Mouse (Mus musculus): ENCODE measurements around the gene Ing3. TPM values are rescaled to one million over a fixed set of nuclear protein-coding genes. Genes with fewer than 3 reads are reported as not detected.

Gene Ing3
- 10 to 100 TPM; 20.6 to 22.1 TPM for total RNA-seq (2021)
- long read RNA-seq, experiment 1, partial matches to known transcripts = 2 of 3 reads
- long read RNA-seq, experiment 1, other reads (novel, unspliced or antisense) = 0 of 3 reads
- long read RNA-seq, experiment 2, partial matches to known transcripts = 0 of 3 reads
- long read RNA-seq, experiment 2, other reads (novel, unspliced or antisense) = 0 of 3 reads

DNA sequence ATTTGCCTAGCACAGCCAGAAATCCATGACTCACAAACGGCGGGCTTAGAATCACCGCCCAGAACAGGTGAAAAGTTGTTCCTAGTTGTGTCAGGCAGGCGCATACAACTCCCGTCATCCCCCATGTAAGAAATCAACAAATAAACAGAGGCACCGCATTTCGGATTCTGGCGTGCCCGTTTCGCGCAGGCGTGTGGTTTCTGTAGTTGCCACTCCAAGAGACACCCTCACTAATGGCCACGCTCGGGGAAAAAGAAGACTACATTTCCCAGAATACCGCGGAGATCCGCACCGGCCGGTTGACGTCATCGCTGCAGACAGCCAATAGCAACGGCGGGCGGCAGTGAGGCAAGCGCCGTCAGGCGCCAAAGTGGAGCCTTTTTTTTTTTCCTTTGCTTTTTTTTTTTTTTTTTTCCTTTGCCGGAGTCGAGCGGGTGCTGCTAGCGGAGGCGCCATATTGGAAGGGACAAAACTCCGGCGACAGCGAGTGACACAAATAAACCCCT is at the start of gene Ing3:
Gene Ing3, plus strand, starts transcription at position 346 of the 506 bp plus-strand sequence.
- peak; percentile 99 to 100 for DNase-seq (ENCODE audit: low spot score in 2 of 2)
- intact Hi-C loops (cut with DNase I) = loop anchor here (5.0 kb wide), 2 partner anchors 97 to 152 kb away; partner anchors contain the start of gene Tspan12

DNA sequence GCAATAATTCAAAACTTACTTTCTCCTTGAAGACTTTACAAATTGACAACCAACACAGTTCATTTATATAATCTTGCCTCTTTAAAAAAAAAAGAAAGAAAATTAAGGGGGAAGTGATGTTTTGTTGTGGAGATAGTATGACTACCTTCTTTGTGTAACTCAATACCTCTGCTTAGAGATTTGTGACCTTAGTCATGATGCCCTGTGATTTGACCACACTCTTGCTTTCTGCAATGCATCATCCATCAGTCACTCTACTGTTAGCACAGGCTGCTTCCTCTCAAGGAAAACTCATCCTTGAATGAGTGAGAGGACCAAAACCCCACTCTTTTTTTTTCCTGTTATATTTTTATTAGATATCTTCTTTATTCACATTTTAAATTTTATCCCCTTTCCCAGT is 39.7 kb upstream of the Ing3 start:
- DNase-seq (ENCODE audit: low spot score in 2 of 2) = no peak
- intact Hi-C loops (cut with DNase I) = no loop called here

DNA sequence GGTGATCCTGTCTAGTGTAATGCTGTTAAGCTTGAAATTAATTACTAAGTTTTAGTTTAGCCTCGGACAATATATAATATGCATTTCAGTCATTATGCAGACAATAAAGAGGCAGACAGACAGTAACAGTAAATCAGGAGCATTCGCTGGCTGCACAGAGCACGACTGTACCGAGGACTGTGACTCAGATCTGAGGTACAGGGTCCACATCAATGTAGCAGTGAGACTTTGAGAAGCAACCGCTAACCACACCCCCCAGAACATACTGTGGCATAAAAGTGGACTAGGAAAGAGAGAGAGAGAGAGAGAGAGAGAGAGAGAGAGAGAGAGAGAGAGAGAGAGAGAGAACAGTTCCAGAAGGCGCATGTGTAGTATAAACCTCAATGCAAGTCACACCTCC is 38.6 kb upstream of the Ing3 start:
- intact Hi-C loops (cut with DNase I) = no loop called here

DNA sequence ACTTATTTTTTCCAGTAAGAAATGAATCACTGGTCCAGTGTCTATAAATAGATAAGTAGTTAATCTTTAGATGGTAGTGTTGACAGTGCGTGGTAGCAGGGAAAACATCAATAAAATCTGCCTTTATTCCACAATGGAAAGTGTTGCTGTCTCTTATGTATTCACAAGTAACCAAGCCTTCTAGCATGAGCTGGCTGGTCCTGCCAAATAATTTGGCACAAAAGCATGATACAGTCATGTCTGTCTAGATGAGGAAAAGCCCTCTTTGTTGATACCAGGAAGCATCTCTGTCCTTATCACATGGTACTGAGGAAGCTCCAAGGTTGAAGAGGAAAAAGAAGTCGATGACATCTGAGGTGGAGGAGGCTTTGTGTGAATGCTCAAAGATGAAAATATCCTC is 32.8 kb upstream of the Ing3 start:
- no peak for DNase-seq (ENCODE audit: low spot score in 2 of 2)
- intact Hi-C loops (cut with DNase I) = no loop called here

More for the DNA sequence above, 38.6 kb upstream of the Ing3 start:
- no peak for DNase-seq (ENCODE audit: low spot score in 2 of 2)

DNA sequence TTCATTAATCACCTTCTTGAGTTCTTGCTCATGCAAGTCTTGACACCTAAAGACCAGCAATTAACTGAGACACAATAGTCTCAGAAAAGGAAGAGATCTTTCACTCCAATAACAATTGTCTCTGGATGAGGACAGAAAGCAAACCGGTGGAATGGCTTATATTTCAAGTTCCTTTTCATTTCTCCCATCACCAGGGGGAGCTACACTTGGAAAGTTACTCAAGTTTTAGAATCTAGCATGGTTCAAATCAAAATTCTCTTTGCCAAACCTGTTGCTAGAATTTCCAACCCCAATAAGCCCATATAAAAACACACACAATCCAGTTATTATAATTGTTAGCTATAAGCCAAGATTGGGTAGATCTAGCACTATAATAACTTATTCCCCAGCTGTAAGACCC is 25.2 kb upstream of the Ing3 start:
- intact Hi-C loops (cut with DNase I) = no loop called here

DNA sequence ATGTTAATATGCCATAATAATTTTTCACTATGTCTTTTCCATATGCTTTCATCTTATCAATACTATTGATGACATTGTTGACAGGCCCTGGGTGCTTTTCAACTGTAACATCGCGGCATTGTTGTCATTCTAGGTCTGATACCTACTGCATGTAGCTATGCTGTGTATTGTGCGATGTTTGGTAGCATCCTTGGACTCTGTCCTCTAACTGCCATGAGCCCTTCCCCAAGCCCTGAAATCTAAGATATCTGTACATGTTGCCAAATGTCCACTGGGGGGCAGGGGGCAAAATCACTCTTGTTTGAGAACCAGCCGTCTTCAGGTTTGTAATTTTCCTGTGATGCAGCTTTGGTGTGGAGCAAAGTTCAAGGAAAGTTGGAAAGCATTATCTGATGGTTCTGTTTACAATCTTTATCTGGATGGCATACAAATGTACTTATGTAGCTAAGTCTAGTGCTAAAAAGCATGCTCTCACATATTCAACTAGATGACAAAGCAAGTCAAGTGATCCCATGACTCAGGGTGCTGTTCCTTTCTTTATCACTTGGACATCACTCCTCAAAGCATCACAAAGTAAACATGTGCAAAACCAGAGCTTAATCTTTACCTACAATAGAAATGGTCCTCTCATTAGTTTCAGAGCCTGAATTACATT is 11.3 kb upstream of the Ing3 start:
- intact Hi-C loops (cut with DNase I) = no loop called here
- no peak for DNase-seq (ENCODE audit: low spot score in 2 of 2)

More for the DNA sequence above, 25.2 kb upstream of the Ing3 start:
- no peak for DNase-seq (ENCODE audit: low spot score in 2 of 2)

DNA sequence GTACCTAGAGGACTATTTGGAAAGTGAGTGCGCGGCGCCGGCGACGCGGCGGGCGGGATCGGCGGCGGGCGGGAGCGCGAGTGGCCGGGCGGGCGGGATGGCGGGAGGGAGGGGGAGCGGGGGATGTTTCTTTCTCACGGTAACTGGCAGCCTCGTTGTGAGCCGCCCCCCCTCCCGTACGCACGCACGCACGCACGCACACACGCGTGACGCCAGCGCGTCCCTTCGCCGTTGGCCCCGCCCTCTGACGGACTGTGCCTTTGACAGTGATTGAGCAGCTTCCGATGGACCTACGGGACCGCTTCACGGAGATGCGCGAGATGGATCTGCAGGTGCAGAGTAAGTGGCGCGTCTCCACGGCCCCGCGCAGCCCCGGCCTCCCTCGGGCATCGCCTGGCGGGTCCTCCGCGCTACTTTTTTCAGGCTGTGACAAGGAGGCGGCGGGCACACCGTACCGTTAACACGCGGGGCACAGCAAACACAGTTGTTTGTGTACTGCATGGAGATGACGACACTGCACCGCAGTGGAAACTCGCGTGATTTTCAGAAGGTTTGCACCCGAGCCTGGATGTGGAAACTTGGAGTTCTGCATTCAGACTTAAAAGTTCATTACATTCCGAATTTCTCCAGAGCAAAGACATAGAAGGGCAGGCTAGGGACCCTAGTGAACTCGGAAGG is 539 bp downstream of the Ing3 start:
- intact Hi-C loops (cut with DNase I) = loop anchor here (5.0 kb wide), 2 partner anchors 98 to 153 kb away; partner anchors contain the start of gene Tspan12
- DNase-seq (ENCODE audit: low spot score in 2 of 2) = peak; percentile 97 to 98

DNA sequence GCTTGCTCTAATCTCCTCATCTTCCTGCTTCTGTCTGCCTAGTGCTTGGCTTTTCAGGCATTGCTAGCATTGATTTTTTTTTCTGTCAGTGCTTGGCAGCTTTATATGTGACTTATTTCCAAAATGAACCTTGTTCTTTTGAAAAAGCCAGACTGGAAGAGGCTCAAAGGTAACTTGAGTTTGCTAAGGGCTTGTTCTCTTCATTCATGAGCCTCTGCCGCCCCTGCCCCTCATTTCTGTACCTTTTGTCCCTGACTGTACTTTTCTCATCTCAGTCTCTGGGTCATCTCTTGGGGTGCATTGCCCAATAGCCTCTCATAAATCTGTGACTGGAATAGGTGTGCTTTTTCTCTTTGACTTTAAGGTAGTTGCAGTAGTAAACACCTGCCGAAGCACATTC is 1.3 kb downstream of the Ing3 start:
- DNase-seq (ENCODE audit: low spot score in 2 of 2) = no peak
- intact Hi-C loops (cut with DNase I) = no loop called here

DNA sequence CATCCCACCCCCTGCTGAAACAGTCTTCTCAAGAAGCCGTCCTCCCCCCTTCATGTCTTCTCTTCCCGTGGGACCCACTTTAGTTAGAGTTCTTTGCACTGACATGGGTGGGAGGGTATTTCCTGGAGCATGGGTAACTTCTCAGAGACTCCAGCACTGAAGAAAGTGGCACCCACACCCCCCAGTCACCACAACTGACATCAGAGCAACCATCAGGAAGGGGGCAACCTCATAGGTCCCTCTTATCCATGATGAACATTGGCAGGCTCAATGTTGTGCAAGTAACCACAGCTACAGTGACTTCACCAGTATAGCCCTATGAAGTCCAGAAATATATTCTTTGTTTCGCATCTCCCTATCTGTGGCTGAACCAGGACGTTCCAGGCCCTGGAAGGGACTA is 6.1 kb downstream of the Ing3 start:
- intact Hi-C loops (cut with DNase I) = no loop called here
- DNase-seq (ENCODE audit: low spot score in 2 of 2) = no peak

DNA sequence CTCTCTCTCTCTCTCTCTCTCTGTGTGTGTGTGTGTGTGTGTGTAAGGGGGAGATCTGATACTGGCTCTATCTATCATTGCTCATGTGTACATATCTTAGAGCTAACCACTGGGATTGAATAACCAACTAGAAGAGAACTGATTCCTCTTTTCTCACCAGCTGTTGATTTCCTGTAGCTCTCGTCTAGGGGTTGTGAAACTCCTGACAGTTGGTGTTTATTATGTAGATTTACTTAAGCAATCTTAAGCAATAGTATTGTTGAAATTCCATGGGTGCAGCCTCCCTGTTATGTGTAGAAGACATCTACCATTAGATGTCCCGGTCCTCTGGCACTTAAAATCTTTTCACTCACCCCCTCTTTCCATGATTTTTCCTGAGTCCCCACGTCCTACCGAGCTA is 9.6 kb downstream of the Ing3 start:
- intact Hi-C loops (cut with DNase I) = no loop called here
- DNase-seq (ENCODE audit: low spot score in 2 of 2) = no peak

DNA sequence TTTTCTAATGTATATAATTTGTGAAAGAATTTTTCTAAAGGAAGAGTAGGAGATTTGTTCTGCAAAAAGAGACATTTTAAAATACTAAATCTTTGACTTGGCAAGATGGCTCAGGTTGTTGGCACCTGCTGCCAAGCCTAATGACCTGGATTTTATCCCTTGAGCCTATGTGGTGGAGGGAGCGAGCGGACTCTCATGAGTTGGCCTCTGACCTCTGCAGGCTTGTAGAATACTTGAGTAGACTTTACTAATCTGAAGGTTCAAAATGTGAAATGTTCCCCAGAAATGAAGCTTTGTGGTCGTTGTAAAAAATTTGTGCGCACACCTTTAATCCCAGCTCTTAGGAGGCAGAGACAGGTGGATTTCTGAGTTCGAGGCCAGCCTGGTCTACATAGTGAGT is 10.5 kb downstream of the Ing3 start:
- DNase-seq (ENCODE audit: low spot score in 2 of 2) = no peak
- intact Hi-C loops (cut with DNase I) = no loop called here

DNA sequence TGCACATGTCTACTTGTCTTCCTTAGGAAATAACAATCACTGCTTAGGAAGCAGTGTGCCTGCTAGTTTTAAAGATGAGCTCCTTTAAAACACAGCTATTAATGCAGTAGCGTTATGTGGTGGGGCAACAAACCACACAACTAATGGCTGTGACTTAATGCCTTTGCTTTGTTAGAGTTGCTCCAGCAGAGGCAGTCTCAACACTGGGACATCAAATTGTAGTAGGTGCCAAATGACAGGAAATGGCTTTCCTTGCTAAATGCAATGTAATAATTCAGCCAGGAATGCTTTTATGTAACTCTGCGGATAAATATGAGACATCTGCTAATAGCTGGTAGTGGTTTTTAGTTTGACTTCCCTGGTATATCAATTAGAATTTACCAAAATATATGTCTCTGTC is 28.2 kb downstream of the Ing3 start:
- intact Hi-C loops (cut with DNase I) = no loop called here
- DNase-seq (ENCODE audit: low spot score in 2 of 2) = no peak

DNA sequence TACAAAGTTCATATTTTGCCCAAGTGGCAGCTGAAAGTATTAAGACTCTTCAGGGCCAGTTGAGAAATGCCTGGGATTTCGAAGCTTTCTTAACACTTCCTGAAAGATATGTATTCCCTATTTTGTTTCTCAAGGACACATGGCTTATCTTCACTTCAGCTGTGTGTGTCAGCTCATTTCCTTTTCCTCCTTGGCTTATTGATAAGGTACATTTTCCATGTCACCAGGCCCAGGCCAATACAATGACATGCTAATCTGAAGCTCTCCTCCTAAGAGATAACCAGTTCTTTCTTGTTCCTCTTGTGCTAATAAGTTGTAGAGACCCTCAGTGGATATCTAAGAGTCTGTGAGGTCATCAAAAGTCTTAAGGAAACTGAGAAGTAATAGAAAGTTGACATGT is 31.7 kb downstream of the Ing3 start:
- DNase-seq (ENCODE audit: low spot score in 2 of 2) = no peak
- intact Hi-C loops (cut with DNase I) = no loop called here

DNA sequence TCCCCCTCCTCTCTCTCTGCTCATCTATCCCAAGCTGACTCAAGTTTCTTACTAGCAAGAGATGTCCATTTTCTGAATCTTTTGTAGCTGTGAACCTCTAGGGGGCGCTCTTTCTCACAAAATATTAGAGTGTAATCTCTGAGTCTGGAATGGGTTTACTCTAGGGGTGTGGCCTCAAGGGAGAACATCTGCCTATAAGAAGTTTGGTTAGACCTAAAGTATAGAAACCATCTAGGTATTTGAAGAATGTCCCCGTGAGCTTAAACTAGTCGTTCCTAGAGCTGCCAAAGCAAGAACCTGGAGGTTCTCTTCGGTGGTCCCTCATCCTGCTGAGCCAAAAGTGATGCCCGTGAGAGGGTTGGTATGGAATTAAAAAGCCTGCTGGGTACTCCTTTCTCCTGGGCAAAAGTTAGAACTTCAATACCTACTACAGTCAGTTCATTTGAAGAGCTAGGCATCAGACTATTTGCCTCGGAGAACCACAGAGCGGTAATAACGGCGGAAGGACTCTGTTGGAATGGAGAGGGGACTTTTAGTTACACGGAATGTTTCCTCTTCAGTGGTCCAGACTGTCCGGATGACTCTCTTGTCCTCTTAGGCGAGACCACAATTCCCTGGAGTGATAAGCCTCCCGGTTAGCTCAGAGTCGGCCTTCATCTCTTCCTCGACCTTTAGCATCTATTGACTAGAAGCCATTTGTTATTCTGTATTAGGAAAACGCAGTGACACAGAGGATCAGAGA is 35.8 kb downstream of the Ing3 start:
- peak; percentile 68 to 81 for DNase-seq (ENCODE audit: low spot score in 2 of 2)
- intact Hi-C loops (cut with DNase I) = loop anchor here (5.0 kb wide), 1 partner anchor 87 kb away; no protein-coding TSS in a partner anchor

DNA sequence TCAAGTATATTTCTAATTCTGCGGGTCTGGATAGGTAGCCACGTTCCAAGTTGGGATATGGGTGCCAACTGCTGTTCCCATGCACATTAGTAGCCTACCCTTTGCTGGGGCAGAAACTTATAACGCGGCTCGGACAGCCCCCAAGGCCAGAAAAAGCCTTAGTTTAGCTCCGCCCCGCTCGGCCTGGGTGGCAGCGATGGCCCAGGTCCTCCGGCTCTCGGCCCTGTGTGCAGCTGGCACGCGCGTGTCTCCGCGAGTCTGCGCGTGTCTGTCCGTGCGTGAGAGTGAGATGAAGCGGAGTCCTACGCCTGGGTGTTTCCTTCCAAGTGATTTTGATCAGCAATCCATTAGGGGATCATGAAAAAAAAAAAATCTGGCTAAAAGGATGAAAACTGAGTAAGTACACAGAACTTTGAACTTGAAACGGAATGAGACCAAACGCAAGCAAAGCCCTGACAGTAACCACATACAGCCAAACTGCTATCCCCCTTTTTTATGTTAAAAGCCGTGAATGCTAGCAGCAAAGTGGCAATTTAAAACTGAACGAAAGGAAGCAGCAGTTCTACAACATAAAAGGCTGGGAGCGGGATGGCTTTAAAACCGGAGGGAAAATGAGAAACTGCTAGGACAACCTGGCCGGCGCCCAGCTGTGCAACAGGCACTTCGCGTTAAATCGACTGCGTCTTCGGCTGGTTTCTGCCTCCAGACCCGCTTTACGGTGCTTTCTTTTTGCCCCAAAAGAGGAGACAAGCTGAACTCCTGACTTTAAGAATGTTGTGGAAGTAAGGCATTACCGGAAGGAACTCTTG is 36.6 kb downstream of the Ing3 start, which contains the start of gene Cped1:
Gene Cped1, plus strand, starts transcription at position 185 of the 809 bp plus-strand sequence.
- intact Hi-C loops (cut with DNase I) = loop anchor here (5.0 kb wide), 1 partner anchor 86 kb away; no protein-coding TSS in a partner anchor
- DNase-seq (ENCODE audit: low spot score in 2 of 2) = no peak

DNA sequence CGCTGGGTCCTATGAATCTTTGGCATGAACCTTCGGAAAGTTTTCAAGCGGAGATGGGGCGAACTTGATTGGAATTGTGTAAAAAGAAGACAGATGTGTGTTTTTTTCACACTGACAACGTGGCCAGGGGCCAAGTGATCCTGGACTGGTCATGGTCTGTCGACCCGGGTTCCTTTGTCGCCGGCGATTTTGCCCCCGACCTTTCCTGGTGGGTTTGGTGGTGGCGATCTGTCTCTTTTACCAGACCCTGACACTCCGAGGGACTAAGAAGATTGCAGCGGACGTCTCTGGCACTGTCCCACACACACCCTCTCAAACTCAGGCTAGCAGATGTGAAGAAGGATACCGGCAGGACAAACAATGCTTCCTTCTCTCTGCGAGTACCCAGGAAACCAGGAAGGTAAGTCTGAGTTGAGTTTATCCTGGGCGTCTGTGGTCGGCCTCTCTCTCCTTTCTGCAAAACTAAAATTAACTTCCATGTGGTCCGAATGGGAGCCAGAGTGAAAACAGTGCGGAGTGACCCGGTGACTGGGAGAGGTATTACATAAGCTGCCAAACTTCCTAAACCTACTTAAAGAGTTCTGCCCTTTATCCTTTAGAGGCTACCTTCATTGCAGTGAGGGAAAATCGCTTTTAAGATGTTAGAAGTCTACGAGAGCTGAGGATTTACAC is 37.4 kb downstream of the Ing3 start:
- intact Hi-C loops (cut with DNase I) = loop anchor here (5.0 kb wide), 1 partner anchor 86 kb away; no protein-coding TSS in a partner anchor
- no peak for DNase-seq (ENCODE audit: low spot score in 2 of 2)

DNA sequence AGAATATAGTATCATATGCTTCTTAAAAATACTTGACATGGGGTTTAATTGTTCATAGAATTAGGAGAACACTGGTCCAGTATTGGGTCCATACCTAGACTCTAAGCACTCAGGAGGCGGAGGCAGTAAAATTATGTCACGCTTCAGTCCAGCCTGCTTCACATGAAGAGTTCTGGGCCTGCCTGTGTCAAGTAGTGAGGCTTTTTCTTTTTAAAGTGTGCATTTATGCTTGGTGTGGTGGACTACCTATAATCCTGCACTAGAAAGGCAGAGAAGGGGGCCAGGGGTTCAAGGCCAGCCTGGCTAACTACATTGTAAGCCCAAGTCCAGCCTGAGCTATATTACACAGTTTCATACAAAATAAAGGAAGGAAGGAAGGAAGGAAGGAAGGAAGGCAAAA is 38.2 kb downstream of the Ing3 start:
- intact Hi-C loops (cut with DNase I) = loop anchor here (5.0 kb wide), 1 partner anchor 85 kb away; no protein-coding TSS in a partner anchor

DNA sequence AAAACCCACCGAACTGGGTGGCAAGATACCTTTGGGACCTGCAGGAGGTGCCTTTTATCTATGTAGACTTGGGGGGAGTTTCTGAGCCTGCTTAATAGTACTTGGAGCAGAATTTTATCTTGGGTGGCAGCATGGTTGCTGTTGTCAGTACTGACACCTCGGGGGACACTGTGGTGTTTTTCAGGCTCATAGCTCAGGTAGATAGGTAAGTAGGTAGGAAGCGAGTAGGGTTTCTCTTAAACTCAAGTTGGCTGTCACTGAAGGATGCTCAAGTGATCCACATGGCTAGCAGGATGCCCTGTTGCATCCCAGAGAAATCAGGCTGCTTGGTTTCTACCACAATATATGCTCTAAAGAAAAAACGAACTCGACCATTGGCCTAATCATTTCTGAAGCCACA is 38.9 kb downstream of the Ing3 start:
- DNase-seq (ENCODE audit: low spot score in 2 of 2) = no peak
- intact Hi-C loops (cut with DNase I) = loop anchor here (5.0 kb wide), 1 partner anchor 84 kb away; no protein-coding TSS in a partner anchor

More for the DNA sequence above, 38.2 kb downstream of the Ing3 start:
- DNase-seq (ENCODE audit: low spot score in 2 of 2) = no peak

Measured in left cerebral cortex, postnatal 14 days (tissue).